Mouse (Mus musculus) forebrain, embryonic 11.5 days (tissue): ENCODE measurements around the gene Actl10. TPM values are rescaled to one million over a fixed set of nuclear protein-coding genes. Genes with fewer than 3 reads are reported as not detected.

Source experiments
- ATAC-seq: fragments of 200-750 bp; cut with Nextera tagmentation; replicated peaks from 2 replicates; pipeline ENCODE4 v1.8.0; 2017; ENCODE audit warnings: moderate TSS enrichment; ENCODE audit not compliant: low FRiP score
- DNase-seq: peaks from one replicate; pipeline ENCODE4 v3.0.0-alpha.2; 2017; ENCODE audit warnings: low spot score
- H3K27ac ChIP-seq: fragments of 300-500 bp; sonication (generic); 2 replicates; pipeline ENCODE4 v1.5.1; 2014; ENCODE audit warnings: low read depth, low read length
- H3K27me3 ChIP-seq: fragments of 300-500 bp; sonication (generic); 2 replicates; pipeline ENCODE4 v1.6.1; 2014; ENCODE audit warnings: mild to moderate bottlenecking, low read length, mixed read lengths; ENCODE audit not compliant: control insufficient read depth, insufficient read depth
- H3K36me3 ChIP-seq: fragments of 300-500 bp; sonication (generic); 2 replicates; pipeline ENCODE4 v1.6.1; 2014; ENCODE audit warnings: mild to moderate bottlenecking, low read length, moderate library complexity, mixed read lengths; ENCODE audit not compliant: control insufficient read depth, insufficient read depth
- H3K4me1 ChIP-seq: fragments of 300-500 bp; sonication (generic); replicated peaks from 2 replicates; pipeline ENCODE4 v1.6.1; 2014; ENCODE audit warnings: low read length, mixed read lengths; ENCODE audit not compliant: control insufficient read depth, insufficient read depth
- H3K4me2 ChIP-seq: fragments of 300-500 bp; sonication (generic); 2 replicates; pipeline ENCODE4 v1.6.1; 2014; ENCODE audit warnings: low read depth, mild to moderate bottlenecking, low read length, moderate library complexity, mixed read lengths; ENCODE audit not compliant: severe bottlenecking
- H3K4me3 ChIP-seq: fragments of 300-500 bp; sonication (generic); 2 replicates; pipeline ENCODE4 v1.5.1; 2014; ENCODE audit warnings: low read depth, low read length
- H3K9ac ChIP-seq: fragments of 300-500 bp; sonication (generic); 2 replicates; pipeline ENCODE4 v1.6.1; 2014; ENCODE audit warnings: low read length
- H3K9me3 ChIP-seq: fragments of 300-500 bp; sonication (generic); 2 replicates; pipeline ENCODE4 v1.6.1; 2016; ENCODE audit warnings: low read length, mixed read lengths; ENCODE audit not compliant: control insufficient read depth
- WGBS: fragments of 180-500 bp; shearing (Covaris S2); extraction: QIAGEN DNeasy Blood & Tissue Kit; methylation state at CpG from one replicate; pipeline ENCODE4 v1.1.7; 2014; 5-methylcytosine and 5-hydroxymethylcytosine counted together
- polyA plus RNA-seq: library from polyadenylated mRNA; unstranded; fragments of >200 nt; fragmentation: Nextera tagmentation; extraction: Ambion mirVana; gene quantifications from 2 replicates; pipeline ENCODE4 v1.2.1, GENCODE M21; 2014

Actl10 gene
- polyA plus RNA-seq, 1 experiment from 2014 or later = 0.77 TPM

DNA sequence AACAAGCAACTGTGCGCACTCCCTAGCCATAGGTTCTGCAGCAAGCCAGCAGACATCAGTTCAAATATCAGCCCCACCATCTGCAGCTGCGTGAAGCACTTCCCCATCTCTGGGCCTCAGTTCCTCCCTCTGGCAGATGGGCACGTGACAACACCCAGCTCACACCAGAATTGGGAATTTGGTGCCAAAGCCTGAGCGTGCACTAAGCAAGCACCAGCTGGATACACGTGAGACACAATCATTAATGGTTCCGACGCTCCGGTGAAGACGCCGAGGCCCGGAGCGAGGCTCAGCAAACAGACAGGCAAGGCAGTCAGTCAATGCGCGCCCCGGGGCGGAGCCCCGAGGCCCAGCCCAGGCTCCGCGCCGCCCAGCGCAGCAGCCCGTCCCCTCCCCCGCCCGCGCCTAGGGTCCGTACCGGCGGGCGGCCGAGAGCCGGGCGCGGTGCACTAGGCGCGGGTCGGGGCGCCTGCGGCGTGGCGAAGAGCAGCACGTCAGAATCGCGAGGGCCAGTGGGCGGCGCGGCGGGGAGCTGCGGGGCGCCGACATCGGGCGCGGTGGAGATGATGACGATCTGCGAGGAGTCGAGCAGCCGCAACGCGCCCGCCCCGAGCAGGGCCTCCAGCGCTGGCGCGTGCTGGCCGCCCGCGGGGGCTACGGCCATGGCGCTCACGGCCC lies 17.6 kb downstream of the Actl10 start:
- peak; percentile 77 for ATAC-seq
- under 1% methylated on average over 45 of the region's 70 CpGs for WGBS
- Histone ChIP-seq H3K9me3 (no peaks in the 10 kb centered on the region), H3K4me3 (peak overlapping the region; percentile 84), H3K27ac (peak overlapping the region; percentile 84), H3K4me1 (peaks cover 18% of the 10 kb centered on the region), H3K27me3 (no peaks in the 10 kb centered on the region), H3K36me3 (no peaks in the 10 kb centered on the region), H3K4me2 (peak overlapping the region; percentile 64), H3K9ac (peak overlapping the region; percentile 73)
- peak; percentile 85 for DNase-seq

DNA sequence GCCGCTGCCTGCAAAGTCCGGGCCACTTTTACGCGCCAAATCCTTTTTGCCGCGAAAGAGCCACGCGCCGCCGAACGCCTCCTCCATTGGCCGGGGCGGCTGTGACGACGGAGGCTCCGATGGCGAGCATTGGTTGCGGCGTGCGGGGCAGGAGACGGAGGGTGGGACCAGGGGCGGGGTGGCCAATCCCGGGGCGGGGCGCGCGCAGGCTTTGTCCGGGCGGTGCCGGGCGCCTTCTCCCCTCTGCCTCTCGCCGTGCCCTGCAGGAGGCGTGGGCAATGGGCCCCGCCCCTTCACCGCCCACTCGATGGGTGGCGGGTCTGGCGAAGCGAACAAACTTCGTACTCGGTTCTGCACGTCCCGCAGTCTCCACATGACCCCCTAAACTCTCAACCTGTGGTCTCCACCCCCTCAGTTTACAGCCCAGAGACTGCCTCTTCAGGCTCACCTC lies 18.3 kb downstream of the Actl10 start, which contains the start of gene E2f1:
E2f1 (minus strand) TSS at position 57 of the 451 bp plus-strand sequence.
- Histone ChIP-seq H3K9ac (peak within 1 kb of the TSS; percentile 73), H3K4me2 (peak within 1 kb of the TSS; percentile 64), H3K4me1 (peaks cover 18% of the 10 kb centered on the region), H3K9me3 (no peaks in the 10 kb centered on the region), H3K4me3 (peak within 1 kb of the TSS; percentile 84), H3K27ac (peak within 1 kb of the TSS; percentile 84), H3K36me3 (no peaks in the 10 kb centered on the region), H3K27me3 (no peaks in the 10 kb centered on the region)
- under 1% methylated on average over 41 of the region's 44 CpGs for WGBS
- DNase-seq (peak; percentile 99), ATAC-seq (peak; percentile 97)

DNA sequence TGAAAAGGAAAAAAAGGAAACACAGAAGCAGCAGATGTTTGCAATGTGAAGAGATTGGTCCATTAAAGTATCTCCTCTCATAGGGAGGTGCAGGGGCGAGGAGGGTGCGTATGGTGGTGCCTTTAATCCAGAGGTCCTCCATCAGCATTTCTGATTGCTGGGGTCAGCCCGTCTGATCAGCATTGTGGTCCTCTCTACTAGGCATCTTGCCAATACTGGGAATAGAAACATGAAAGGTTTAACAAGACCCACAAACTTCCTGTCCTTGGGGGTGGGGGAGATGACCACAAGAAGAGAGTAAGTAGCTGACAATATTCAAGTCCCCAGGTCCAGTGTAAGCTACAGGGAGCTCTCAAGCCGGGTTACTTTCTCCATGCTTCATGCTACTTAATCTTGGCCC lies 19.1 kb downstream of the Actl10 start:
- Histone ChIP-seq H3K4me1 (peaks cover 16% of the 10 kb centered on the region), H3K9me3 (no peaks in the 10 kb centered on the region), H3K27ac (no peak overlapping the region), H3K9ac (no peak overlapping the region), H3K4me3 (no peak overlapping the region), H3K4me2 (no peak overlapping the region), H3K36me3 (no peaks in the 10 kb centered on the region), H3K27me3 (no peaks in the 10 kb centered on the region)
- 78% methylated on average over 4 of the region's 4 CpGs for WGBS
- ATAC-seq (no peak), DNase-seq (no peak)

DNA sequence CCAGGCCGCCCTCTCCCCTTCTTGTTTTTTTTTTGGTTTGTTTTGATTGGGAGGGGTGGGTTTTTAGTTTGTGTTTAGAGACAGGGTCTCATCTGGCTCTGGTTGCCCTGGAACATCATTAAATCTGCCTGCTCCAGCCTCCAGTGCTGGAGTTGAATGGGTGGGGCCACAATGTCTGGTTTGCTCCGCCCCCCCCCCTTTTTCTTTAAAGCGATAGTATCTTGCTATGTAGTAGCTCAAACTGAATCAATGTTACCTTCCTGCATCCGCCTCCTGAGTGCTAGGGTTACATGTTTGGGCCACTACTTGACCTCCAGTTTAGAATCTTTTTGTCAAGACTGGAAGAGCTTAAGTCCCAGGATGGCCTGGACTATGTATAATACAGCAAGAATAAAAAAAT lies 19.7 kb downstream of the Actl10 start:
- Histone ChIP-seq H3K27ac (no peak overlapping the region), H3K36me3 (no peaks in the 10 kb centered on the region), H3K4me1 (peaks cover 16% of the 10 kb centered on the region), H3K4me3 (no peak overlapping the region), H3K4me2 (no peak overlapping the region), H3K9ac (no peak overlapping the region), H3K27me3 (no peaks in the 10 kb centered on the region), H3K9me3 (no peaks in the 10 kb centered on the region)
- DNase-seq (no peak), ATAC-seq (no peak)
- 89% methylated on average over 4 of the region's 4 CpGs for WGBS

DNA sequence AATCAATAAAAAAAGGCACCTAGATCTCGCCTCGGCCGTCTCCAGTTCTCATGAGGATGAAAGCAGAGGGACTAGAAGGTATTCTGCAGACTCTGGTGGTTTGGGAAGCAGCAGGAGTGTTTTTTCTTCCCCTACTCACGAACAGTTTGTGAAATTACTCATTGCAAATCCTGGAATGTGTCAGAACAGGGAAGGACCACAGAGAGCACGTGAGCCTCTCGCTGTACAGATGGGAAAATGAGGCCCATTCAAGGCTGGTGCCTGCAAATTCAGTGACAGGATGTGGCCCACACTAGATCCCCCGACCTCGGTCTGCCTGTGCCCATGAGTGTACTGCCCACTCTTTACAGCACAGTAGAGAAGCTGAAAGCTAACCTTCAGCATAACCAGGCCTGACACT lies 20.4 kb downstream of the Actl10 start:
- Histone ChIP-seq H3K36me3 (no peaks in the 10 kb centered on the region), H3K4me3 (no peak overlapping the region), H3K27me3 (no peaks in the 10 kb centered on the region), H3K9me3 (no peaks in the 10 kb centered on the region), H3K9ac (peak overlapping the region; percentile 16; the same call in 1 of the 2 replicates), H3K4me1 (peaks cover 17% of the 10 kb centered on the region), H3K4me2 (no peak overlapping the region), H3K27ac (no peak overlapping the region)
- DNase-seq (no peak), ATAC-seq (no peak)
- WGBS = 89% methylated on average over 8 of the region's 8 CpGs

DNA sequence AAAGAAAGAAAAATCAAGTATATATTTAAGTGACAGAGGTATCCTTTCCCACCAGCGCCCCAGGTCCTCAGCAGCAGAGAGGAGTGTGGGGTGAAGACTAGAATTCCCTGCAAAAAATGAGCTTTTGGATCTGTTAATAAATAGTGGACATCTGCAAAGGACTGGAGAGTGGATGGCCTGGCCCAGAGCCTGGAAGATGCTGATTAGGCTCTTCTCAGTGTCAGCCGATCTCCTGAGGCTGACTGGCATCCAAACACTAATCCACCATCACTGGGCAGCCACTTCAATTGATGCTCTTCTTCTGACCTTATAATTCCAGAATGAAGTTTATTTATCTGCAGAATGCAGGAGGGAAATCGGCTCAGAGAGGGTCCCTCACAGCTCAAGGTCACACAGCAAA lies 21.4 kb downstream of the Actl10 start:
- DNase-seq (no peak), ATAC-seq (no peak)
- Histone ChIP-seq H3K4me2 (no peak overlapping the region), H3K4me1 (peaks cover 16% of the 10 kb centered on the region), H3K9me3 (no peaks in the 10 kb centered on the region), H3K27me3 (no peaks in the 10 kb centered on the region), H3K9ac (no peak overlapping the region), H3K27ac (no peak overlapping the region), H3K36me3 (no peaks in the 10 kb centered on the region), H3K4me3 (no peak overlapping the region)
- 89% methylated on average over 3 of the region's 3 CpGs for WGBS

DNA sequence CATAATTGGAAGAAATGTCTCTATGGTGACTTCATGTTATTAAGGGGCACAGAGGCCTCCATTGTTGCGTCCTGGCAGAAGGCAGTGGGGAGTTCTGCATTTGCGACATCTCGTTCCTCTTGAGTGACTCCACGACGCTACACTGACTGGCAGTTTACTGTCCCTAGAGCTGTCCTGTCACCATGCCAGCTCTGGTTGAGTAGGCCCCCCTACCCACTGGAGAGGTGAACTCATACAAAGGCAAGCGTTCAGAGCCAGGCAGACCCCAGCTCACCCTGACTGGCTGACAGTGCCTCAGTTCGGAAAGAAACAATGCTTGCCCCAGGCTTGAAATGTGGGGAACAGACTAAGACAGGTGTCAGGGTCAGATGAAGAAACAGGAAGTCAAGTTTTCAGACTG lies 22.7 kb downstream of the Actl10 start:
- DNase-seq (no peak), ATAC-seq (no peak)
- H3K4me1 ChIP-seq = peaks cover 8% of the 10 kb centered on the region
- no peak overlapping the region for H3K4me2 ChIP-seq
- H3K9me3 ChIP-seq = no peaks in the 10 kb centered on the region
- no peak overlapping the region for H3K4me3 ChIP-seq
- H3K36me3 ChIP-seq = no peaks in the 10 kb centered on the region
- 68% methylated on average over 7 of the region's 7 CpGs for WGBS
- H3K27ac ChIP-seq = no peak overlapping the region
- H3K9ac ChIP-seq = no peak overlapping the region
- H3K27me3 ChIP-seq = no peaks in the 10 kb centered on the region

DNA sequence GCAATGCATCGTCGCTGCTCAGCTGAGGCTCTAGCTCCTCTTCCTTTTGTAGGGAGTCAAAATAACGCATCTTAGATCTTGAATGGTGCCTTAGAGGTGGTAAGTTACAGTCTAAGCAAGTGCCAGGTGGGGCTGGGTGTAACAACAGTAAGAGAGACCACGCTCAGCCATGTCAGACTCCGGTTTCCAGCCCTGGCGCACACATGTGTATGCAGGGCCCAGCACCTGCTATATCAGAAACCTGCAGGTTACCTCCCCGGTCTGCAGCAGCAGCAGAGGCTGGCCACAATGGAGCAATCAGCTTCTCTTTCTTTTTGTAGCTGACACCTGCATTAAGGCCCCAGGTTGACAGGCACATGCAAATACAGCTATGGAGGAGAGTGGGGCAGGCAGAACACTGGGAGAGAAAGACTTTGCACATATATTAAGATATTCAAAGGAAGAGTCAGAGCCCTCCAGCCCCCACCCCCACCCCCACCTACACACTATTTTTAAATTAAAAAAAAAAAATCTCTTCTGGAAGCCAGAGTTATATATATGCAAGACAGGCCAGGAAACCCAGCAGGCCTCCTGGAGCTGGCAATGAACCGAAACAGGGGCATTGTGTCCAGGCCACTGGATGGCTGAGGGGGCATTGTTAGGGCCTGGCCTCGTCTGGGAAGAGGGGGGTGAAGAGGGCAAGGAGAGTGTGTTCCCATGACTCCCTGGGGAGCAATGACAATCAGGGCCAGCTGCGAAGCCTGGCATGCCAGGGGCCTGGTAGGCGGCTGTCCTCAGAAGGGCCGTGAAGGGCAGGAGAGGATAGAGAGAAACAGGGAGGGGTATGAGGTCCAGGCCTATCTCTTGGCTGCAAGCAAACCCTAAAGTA lies 25.5 kb downstream of the Actl10 start:
- DNase-seq (no peak), ATAC-seq (peak; percentile 64; the same call in 1 of the 2 replicates)
- Histone ChIP-seq H3K4me1 (peaks cover 8% of the 10 kb centered on the region), H3K4me3 (no peak overlapping the region), H3K4me2 (no peak overlapping the region), H3K27ac (peak overlapping the region; percentile 57; the same call in 1 of the 2 replicates), H3K9ac (peak overlapping the region; percentile 12), H3K9me3 (no peaks in the 10 kb centered on the region), H3K36me3 (no peaks in the 10 kb centered on the region), H3K27me3 (no peaks in the 10 kb centered on the region)
- WGBS = 32% methylated on average over 12 of the region's 12 CpGs
